Mouse (Mus musculus): ENCODE measurements around the gene Syt13. TPM values are rescaled to one million over a fixed set of nuclear protein-coding genes. Genes with fewer than 3 reads are reported as not detected.

Gene Syt13
- 13.5 and 16.1 TPM in 2 replicates for polyA plus RNA-seq (2012; rRNA removed)

DNA sequence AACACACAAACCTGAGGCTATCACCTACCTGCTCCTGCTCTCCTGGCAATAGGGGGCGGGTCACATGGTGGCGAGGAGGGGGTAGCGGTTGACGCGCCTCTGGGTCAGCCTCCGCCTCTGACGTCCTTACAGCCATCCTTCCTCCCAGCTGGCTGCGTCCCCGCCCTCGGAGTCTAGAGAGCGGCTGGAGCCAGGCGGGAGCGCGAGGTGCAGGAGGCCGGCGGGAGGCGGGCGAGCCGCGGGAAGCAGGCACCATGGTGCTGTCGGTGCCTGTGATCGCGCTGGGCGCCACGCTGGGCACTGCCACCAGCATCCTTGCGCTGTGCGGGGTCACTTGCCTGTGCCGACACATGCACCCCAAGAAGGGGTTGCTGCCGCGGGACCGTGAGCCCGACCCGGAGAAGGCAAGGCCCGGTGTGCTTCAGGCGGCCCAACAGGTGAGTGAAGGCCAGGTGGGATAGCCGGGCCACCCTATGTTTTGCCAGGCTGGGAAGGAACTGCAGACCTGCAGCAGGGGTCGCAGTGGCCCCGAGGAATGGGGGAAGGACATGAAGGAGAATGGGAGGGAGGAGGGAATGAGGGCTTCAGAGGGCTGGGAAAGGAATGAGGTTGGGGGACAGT lies at the start of gene Syt13:
Syt13 (plus strand) TSS at position 166 of the 621 bp plus-strand sequence.

Other genes with a start within 250 kb of the Syt13 start
- 2.8 and 2.9 TPM in 2 replicates for gene Prdm11, start 131.1 kb downstream of the Syt13 start, polyA plus RNA-seq (2012; rRNA removed)